Mouse (Mus musculus) left cerebral cortex, adult 9 months (tissue): Measurements from ENCODE around the gene Gm13277.
"Not testable (repeated sequence)": the region's sequence is repeated elsewhere in the genome, so short reads cannot be mapped to it uniquely, and the experiment has no call there.

ENCODE experiments used
- DNase-seq, 2 experiments: peaks; one replicate each; pipeline ENCODE4 v3.0.0; 2022; ENCODE audit warnings: low spot score in 2 of 2

Gene Gm13277

GRCm38 (mm10) chr4:88785409-88785808 lies 3.0 kb upstream of the Gm13277 start, which contains the start of gene Gm13276:
Gene Gm13276, plus strand, starts transcription at chr4:88785709.
- not testable (repeated sequence) for DNase-seq

GRCm38 (mm10) chr4:88791250-88791649 lies 2.8 kb downstream of the Gm13277 start, which contains the start of gene Gm13278:
Gene Gm13278, plus strand, starts transcription at chr4:88791550.
- not testable (repeated sequence) for DNase-seq

GRCm38 (mm10) chr4:88793936-88794675 lies 5.7 kb downstream of the Gm13277 start, which contains the start of gene Gm13275:
Gene Gm13275, plus strand, starts transcription at chr4:88794487.
- peak; percentile 46 to 74 for DNase-seq

GRCm38 (mm10) chr4:88797097-88797496 lies 8.7 kb downstream of the Gm13277 start, which contains the start of gene Gm13279:
Gene Gm13279, plus strand, starts transcription at chr4:88797397.
- not testable (repeated sequence) for DNase-seq

GRCm38 (mm10) chr4:88799365-88799764 lies 10.9 kb downstream of the Gm13277 start, which contains the start of gene Gm13285:
Gene Gm13285, plus strand, starts transcription at chr4:88799665.
- not testable (repeated sequence) for DNase-seq

GRCm38 (mm10) chr4:88802954-88803353 lies 14.5 kb downstream of the Gm13277 start, which contains the start of gene Gm13287:
Gene Gm13287, plus strand, starts transcription at chr4:88803254.
- DNase-seq: not testable (repeated sequence)

- not testable (repeated sequence) for DNase-seq
Measured at GRCm38 (mm10) chr4:88805231-88805630, 16.8 kb downstream of the Gm13277 start, which contains the start of gene Gm13288. Gene Gm13288, plus strand, starts transcription at chr4:88805531.

GRCm38 (mm10) chr4:88805761-88806160 lies 17.3 kb downstream of the Gm13277 start:
- peak in 1 of 2 experiments; percentile 3 for DNase-seq

- DNase-seq: no peak
Measured at GRCm38 (mm10) chr4:88815928-88816327, 27.5 kb downstream of the Gm13277 start, which contains the start of gene Ifna7. Gene Ifna7, plus strand, starts transcription at chr4:88816228.

GRCm38 (mm10) chr4:88819659-88820058 lies 31.2 kb downstream of the Gm13277 start, which contains the start of gene Ifna11:
Gene Ifna11, plus strand, starts transcription at chr4:88819959.
- DNase-seq: no peak

GRCm38 (mm10) chr4:88822995-88823394 lies 34.6 kb downstream of the Gm13277 start:
- no peak for DNase-seq

GRCm38 (mm10) chr4:88827116-88827515 lies 38.7 kb downstream of the Gm13277 start, which contains the start of gene Ifna6:
Gene Ifna6, plus strand, starts transcription at chr4:88827416.
- DNase-seq: not testable (repeated sequence)

GRCm38 (mm10) chr4:88830523-88830922 lies 42.1 kb downstream of the Gm13277 start:
- DNase-seq: peak in 1 of 2 experiments; percentile 27

- not testable (repeated sequence) for DNase-seq
Measured at GRCm38 (mm10) chr4:88835225-88835624, 46.8 kb downstream of the Gm13277 start, which contains the start of gene Ifna5. Gene Ifna5, plus strand, starts transcription at chr4:88835525.
